Mouse (Mus musculus) hindbrain, embryonic 15.5 days (tissue): Measurements from ENCODE around the gene Cdh20. TPM values are rescaled to one million over a fixed set of nuclear protein-coding genes. Genes with fewer than 3 reads are reported as not detected.

Source experiments
- ATAC-seq: fragments of 200-750 bp; cut with Nextera tagmentation; 2 replicates; pipeline ENCODE4 v1.8.0; 2017; ENCODE audit warnings: low read depth, moderate number of reproducible peaks, moderate TSS enrichment; ENCODE audit not compliant: low FRiP score
- H3K27ac ChIP-seq: fragments of 300-500 bp; sonication (generic); replicated peaks from 2 replicates; pipeline ENCODE4 v1.5.1; 2015; ENCODE audit warnings: mild to moderate bottlenecking, inconsistent platforms
- H3K27me3 ChIP-seq: fragments of 300-500 bp; sonication (generic); 2 replicates; pipeline ENCODE4 v1.6.1; 2015; ENCODE audit warnings: control low read depth, inconsistent platforms
- H3K36me3 ChIP-seq: fragments of 300-500 bp; sonication (generic); 2 replicates; pipeline ENCODE4 v1.6.1; 2015; ENCODE audit warnings: control low read depth, inconsistent platforms
- H3K4me1 ChIP-seq: fragments of 300-500 bp; sonication (generic); replicated peaks from 2 replicates; pipeline ENCODE4 v1.6.1; 2015; ENCODE audit warnings: control low read depth, inconsistent platforms
- H3K4me2 ChIP-seq: fragments of 300-500 bp; sonication (generic); 2 replicates; pipeline ENCODE4 v1.6.1; 2015; ENCODE audit warnings: moderate library complexity, mild to moderate bottlenecking, inconsistent platforms
- H3K4me3 ChIP-seq: fragments of 300-500 bp; sonication (generic); 2 replicates; pipeline ENCODE4 v1.5.1; 2015; ENCODE audit warnings: mild to moderate bottlenecking, inconsistent platforms
- H3K9ac ChIP-seq: fragments of 300-500 bp; sonication (generic); 2 replicates; pipeline ENCODE4 v1.6.1; 2015; ENCODE audit warnings: inconsistent platforms
- H3K9me3 ChIP-seq: fragments of 300-500 bp; sonication (generic); 2 replicates; pipeline ENCODE4 v1.6.1; 2016; ENCODE audit warnings: control low read depth, inconsistent platforms
- WGBS: fragments of 180-500 bp; shearing (Covaris S2); methylation state at CpG from one replicate; pipeline ENCODE4 v1.1.7; 2015; 5-methylcytosine and 5-hydroxymethylcytosine counted together
- polyA plus RNA-seq: library from polyadenylated mRNA; unstranded; fragments of >200 nt; fragmentation: Nextera tagmentation; extraction: Ambion mirVana; gene quantifications from 2 replicates; pipeline ENCODE4 v1.2.1, GENCODE M21; 2015

Cdh20 gene
- polyA plus RNA-seq, 1 experiment from 2014 or later: 5.0 TPM

GRCm38 (mm10) chr1:104986222-104986973 lies 218.1 kb downstream of the Cdh20 start:
- 29% methylated on average over 5 of the region's 5 CpGs for WGBS
- Histone ChIP-seq H3K27me3 (no peaks in the 10 kb centered on the region), H3K4me2 (no peak overlapping the region), H3K36me3 (no peaks in the 10 kb centered on the region), H3K9me3 (no peaks in the 10 kb centered on the region), H3K9ac (no peak overlapping the region), H3K4me1 (no peaks in the 10 kb centered on the region), H3K4me3 (no peak overlapping the region), H3K27ac (no peak overlapping the region)
- ATAC-seq: peak; percentile 84

- Histone ChIP-seq H3K27ac (no peak overlapping the region), H3K9ac (no peak overlapping the region), H3K4me1 (no peaks in the 10 kb centered on the region), H3K27me3 (no peaks in the 10 kb centered on the region), H3K4me2 (no peak overlapping the region), H3K36me3 (no peaks in the 10 kb centered on the region), H3K4me3 (no peak overlapping the region), H3K9me3 (no peaks in the 10 kb centered on the region)
- ATAC-seq: no peak
- 87% methylated on average over 16 of the region's 16 CpGs for WGBS
Measured at GRCm38 (mm10) chr1:104987526-104987925, 219.2 kb downstream of the Cdh20 start.

- Histone ChIP-seq H3K27ac (no peak overlapping the region), H3K9me3 (no peaks in the 10 kb centered on the region), H3K4me1 (peaks cover 6% of the 10 kb centered on the region; the same call in 1 of the 2 replicates), H3K9ac (no peak overlapping the region), H3K4me3 (no peak overlapping the region), H3K4me2 (no peak overlapping the region), H3K36me3 (no peaks in the 10 kb centered on the region), H3K27me3 (no peaks in the 10 kb centered on the region)
- ATAC-seq: no peak
Measured at GRCm38 (mm10) chr1:104992441-104992840, 224.1 kb downstream of the Cdh20 start.

GRCm38 (mm10) chr1:104993905-104994611 lies 225.7 kb downstream of the Cdh20 start:
- WGBS: 6% methylated on average over 51 of the region's 51 CpGs
- peaks cover 6% of the 10 kb centered on the region; the same call in 1 of the 2 replicates for H3K4me1 ChIP-seq
- peak; percentile 87 for ATAC-seq
- no peaks in the 10 kb centered on the region for H3K36me3 ChIP-seq
- no peaks in the 10 kb centered on the region for H3K27me3 ChIP-seq
- H3K9me3 ChIP-seq: no peaks in the 10 kb centered on the region
- H3K27ac ChIP-seq: no peak overlapping the region
- H3K4me3 ChIP-seq: peak overlapping the region; percentile 40
- H3K9ac ChIP-seq: peak overlapping the region; percentile 36
- H3K4me2 ChIP-seq: peak overlapping the region; percentile 78

GRCm38 (mm10) chr1:104994612-104994986 lies 226.3 kb downstream of the Cdh20 start:
- Histone ChIP-seq H3K36me3 (no peaks in the 10 kb centered on the region), H3K4me1 (peaks cover 6% of the 10 kb centered on the region; the same call in 1 of the 2 replicates), H3K4me3 (no peak overlapping the region), H3K4me2 (peak overlapping the region; percentile 78), H3K9ac (no peak overlapping the region), H3K27me3 (no peaks in the 10 kb centered on the region), H3K27ac (no peak overlapping the region), H3K9me3 (no peaks in the 10 kb centered on the region)
- whole genome bisulfite sequencing: 59% methylated on average over 3 of the region's 3 CpGs
- ATAC-seq: peak; percentile 36; the same call in 1 of the 2 replicates

GRCm38 (mm10) chr1:104997814-104998213 lies 229.5 kb downstream of the Cdh20 start:
- Histone ChIP-seq H3K4me2 (no peak overlapping the region), H3K4me3 (no peak overlapping the region), H3K36me3 (no peaks in the 10 kb centered on the region), H3K9ac (no peak overlapping the region), H3K9me3 (no peaks in the 10 kb centered on the region), H3K4me1 (peaks cover 6% of the 10 kb centered on the region; the same call in 1 of the 2 replicates), H3K27ac (no peak overlapping the region), H3K27me3 (no peaks in the 10 kb centered on the region)
- 66% methylated on average over 2 of the region's 2 CpGs for WGBS
- no peak for ATAC-seq

GRCm38 (mm10) chr1:105002179-105002578 lies 233.8 kb downstream of the Cdh20 start:
- Histone ChIP-seq H3K4me1 (no peaks in the 10 kb centered on the region), H3K9ac (no peak overlapping the region), H3K27me3 (no peaks in the 10 kb centered on the region), H3K9me3 (no peaks in the 10 kb centered on the region), H3K4me3 (no peak overlapping the region), H3K4me2 (no peak overlapping the region), H3K36me3 (no peaks in the 10 kb centered on the region), H3K27ac (no peak overlapping the region)
- peak; percentile 72 for ATAC-seq
- WGBS: 27% methylated on average over 1 of the region's 1 CpGs

GRCm38 (mm10) chr1:105003786-105004185 lies 235.5 kb downstream of the Cdh20 start:
- no peak overlapping the region for H3K4me3 ChIP-seq
- no peak overlapping the region for H3K4me2 ChIP-seq
- no peaks in the 10 kb centered on the region for H3K9me3 ChIP-seq
- 73% methylated on average over 1 of the region's 1 CpGs for WGBS
- H3K27me3 ChIP-seq: no peaks in the 10 kb centered on the region
- ATAC-seq: no peak
- H3K9ac ChIP-seq: no peak overlapping the region
- no peaks in the 10 kb centered on the region for H3K36me3 ChIP-seq
- H3K4me1 ChIP-seq: no peaks in the 10 kb centered on the region
- H3K27ac ChIP-seq: no peak overlapping the region

- H3K36me3 ChIP-seq: no peaks in the 10 kb centered on the region
- H3K4me2 ChIP-seq: no peak overlapping the region
- H3K27me3 ChIP-seq: no peaks in the 10 kb centered on the region
- H3K27ac ChIP-seq: no peak overlapping the region
- H3K9me3 ChIP-seq: no peaks in the 10 kb centered on the region
- no peak overlapping the region for H3K4me3 ChIP-seq
- H3K9ac ChIP-seq: no peak overlapping the region
- no peaks in the 10 kb centered on the region for H3K4me1 ChIP-seq
- WGBS: 5% methylated on average over 2 of the region's 2 CpGs
- no peak for ATAC-seq
Measured at GRCm38 (mm10) chr1:105012616-105013015, 244.3 kb downstream of the Cdh20 start.

GRCm38 (mm10) chr1:105013291-105013690 lies 245.0 kb downstream of the Cdh20 start:
- Histone ChIP-seq H3K4me3 (no peak overlapping the region), H3K27ac (no peak overlapping the region), H3K27me3 (no peaks in the 10 kb centered on the region), H3K9ac (no peak overlapping the region), H3K4me1 (no peaks in the 10 kb centered on the region), H3K4me2 (no peak overlapping the region), H3K36me3 (no peaks in the 10 kb centered on the region), H3K9me3 (no peaks in the 10 kb centered on the region)
- 33% methylated on average over 1 of the region's 1 CpGs for WGBS
- no peak for ATAC-seq

- no peak overlapping the region for H3K4me3 ChIP-seq
- no peak overlapping the region for H3K27ac ChIP-seq
- no peaks in the 10 kb centered on the region for H3K36me3 ChIP-seq
- no peak overlapping the region for H3K4me2 ChIP-seq
- WGBS: 91% methylated on average over 3 of the region's 3 CpGs
- H3K9ac ChIP-seq: no peak overlapping the region
- ATAC-seq: no peak
- H3K4me1 ChIP-seq: no peaks in the 10 kb centered on the region
- no peaks in the 10 kb centered on the region for H3K9me3 ChIP-seq
- H3K27me3 ChIP-seq: no peaks in the 10 kb centered on the region
Measured at GRCm38 (mm10) chr1:105041668-105042067, 273.3 kb downstream of the Cdh20 start.
